Mouse (Mus musculus) stomach, postnatal 0 days (tissue): ENCODE results near the gene Gm11733.

Experiments used
- CTCF ChIP-seq: IDR thresholded peaks from 2 replicates; pipeline ENCODE4 v1.5.1; 2016; ENCODE audit warnings: antibody characterized with exemption, low read depth, mild to moderate bottlenecking, moderate library complexity
- EP300 ChIP-seq: optimal IDR thresholded peaks from 2 replicates; pipeline ENCODE3; 2016; ENCODE audit warnings: antibody characterized with exemption

DNA sequence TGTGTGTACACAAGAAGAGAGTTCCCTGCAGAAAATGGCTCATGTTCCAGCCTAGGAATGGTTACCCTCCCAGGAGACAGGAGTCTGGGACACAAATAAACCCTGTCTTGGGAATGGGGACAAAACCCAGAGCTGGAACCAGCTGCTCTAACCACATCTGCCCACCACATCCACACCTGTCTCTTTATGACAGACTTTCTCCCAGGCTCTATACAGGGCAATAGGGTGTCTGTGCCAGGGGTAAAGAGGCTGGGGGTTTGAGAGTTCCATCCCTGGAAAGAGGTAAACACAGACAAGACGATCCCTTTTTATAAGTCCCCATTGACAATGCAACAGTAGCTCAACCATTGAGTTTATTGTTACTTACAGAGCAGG lies 14.0 kb downstream of the Gm11733 start:
- TF ChIP-seq EP300 (no peak), CTCF (no peak)
